Mouse (Mus musculus) kidney, embryonic 16.5 days (tissue): ENCODE data around the gene Gtpbp3. TPM values are rescaled to one million over a fixed set of nuclear protein-coding genes. Genes with fewer than 3 reads are reported as not detected.
"Not testable (repeated sequence)": the region's sequence is repeated elsewhere in the genome, so short reads cannot be mapped to it uniquely, and the experiment has no call there.

Source experiments
- ATAC-seq: fragments of 200-750 bp; cut with Nextera tagmentation; 2 replicates; pipeline ENCODE4 v1.8.0; 2017; ENCODE audit warnings: moderate TSS enrichment; ENCODE audit not compliant: low FRiP score, low TSS enrichment
- H3K27ac ChIP-seq: fragments of 300-500 bp; sonication (generic); 2 replicates; pipeline ENCODE4 v1.5.1; 2014; ENCODE audit warnings: low read length
- H3K27me3 ChIP-seq: fragments of 300-500 bp; sonication (generic); 2 replicates; pipeline ENCODE4 v1.6.1; 2014; ENCODE audit warnings: low read length, control low read depth, mixed read lengths; ENCODE audit not compliant: insufficient read depth
- H3K36me3 ChIP-seq: fragments of 300-500 bp; sonication (generic); 2 replicates; pipeline ENCODE4 v1.6.1; 2014; ENCODE audit warnings: low read length, control low read depth, mixed read lengths; ENCODE audit not compliant: insufficient read depth
- H3K4me1 ChIP-seq: fragments of 300-500 bp; sonication (generic); 2 replicates; pipeline ENCODE4 v1.6.1; 2014; ENCODE audit warnings: low read length, control low read depth, mixed read lengths; ENCODE audit not compliant: insufficient read depth
- H3K4me2 ChIP-seq: fragments of 300-500 bp; sonication (generic); replicated peaks from 2 replicates; pipeline ENCODE4 v1.6.1; 2014; ENCODE audit warnings: low read depth, low read length
- H3K4me3 ChIP-seq: fragments of 300-500 bp; sonication (generic); 2 replicates; pipeline ENCODE4 v1.5.1; 2014; ENCODE audit warnings: mild to moderate bottlenecking, low read length
- H3K9ac ChIP-seq: fragments of 300-500 bp; sonication (generic); replicated peaks from 2 replicates; pipeline ENCODE4 v1.6.1; 2014; ENCODE audit warnings: low read length
- H3K9me3 ChIP-seq: fragments of 300-500 bp; sonication (generic); 2 replicates; pipeline ENCODE4 v1.6.1; 2016; ENCODE audit warnings: low read length, control low read depth
- WGBS: fragments of 180-500 bp; shearing (Covaris S2); extraction: QIAGEN DNeasy Blood & Tissue Kit; methylation state at CpG from one replicate; pipeline ENCODE4 v1.1.7; 2014; 5-methylcytosine and 5-hydroxymethylcytosine counted together
- polyA plus RNA-seq: library from polyadenylated mRNA; unstranded; fragments of >200 nt; fragmentation: Nextera tagmentation; extraction: Ambion mirVana; gene quantifications from 2 replicates; pipeline ENCODE4 v1.2.1, GENCODE M21; 2015

Gtpbp3 gene
- polyA plus RNA-seq, 1 experiment from 2014 or later, result 22.2 TPM

- no peak for ATAC-seq
- H3K9ac ChIP-seq, result 0 out of 2 replicates have a peak overlapping the region, but pooled peaks have one; percentile 26
Observed at GRCm38 (mm10) chr8:71509316-71509715, 21.4 kb downstream of the Gtpbp3 start.

DNA sequence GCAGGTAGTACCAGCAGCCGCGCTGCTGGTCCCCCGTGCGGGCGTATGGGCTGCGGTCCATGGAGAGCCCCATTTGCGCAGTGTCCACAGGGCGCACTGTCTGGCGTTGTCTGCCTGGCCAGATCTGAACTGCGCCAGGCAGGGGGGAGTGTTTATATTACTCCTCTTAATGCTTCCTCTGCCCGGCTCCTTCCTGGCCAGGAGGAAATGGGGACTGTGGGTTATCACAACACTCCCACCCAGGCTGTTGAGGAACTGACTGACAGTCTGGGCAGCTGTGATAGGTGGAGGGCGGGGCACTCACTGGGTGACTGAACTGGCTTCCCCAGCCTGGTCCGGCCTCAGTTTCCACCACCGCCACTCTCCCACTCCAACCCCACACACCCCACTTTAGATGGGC lies 23.7 kb downstream of the Gtpbp3 start, which contains the start of gene Plvap:
TSS of gene Plvap (minus strand) at position 109 of the 400 bp plus-strand sequence.
- Histone ChIP-seq H3K27me3 (peaks cover 30% of the 10 kb centered on the region), H3K4me3 (peak within 1 kb of the TSS; percentile 38), H3K36me3 (no peaks in the 10 kb centered on the region), H3K9ac (peak within 1 kb of the TSS; percentile 39), H3K27ac (peak within 1 kb of the TSS; percentile 24; the same call in 1 of the 2 replicates), H3K4me2 (peak within 1 kb of the TSS; percentile 89), H3K4me1 (peaks cover 7% of the 10 kb centered on the region), H3K9me3 (no peaks in the 10 kb centered on the region)
- WGBS, result 33% methylated on average over 13 of the region's 14 CpGs
- peak; percentile 71 for ATAC-seq

More at GRCm38 (mm10) chr8:71509316-71509715, 21.4 kb downstream of the Gtpbp3 start:
- 76% methylated on average over 2 of the region's 2 CpGs for WGBS
- Histone ChIP-seq H3K4me2 (peak overlapping the region; percentile 89), H3K27ac (no peak overlapping the region), H3K4me1 (peaks cover 6% of the 10 kb centered on the region), H3K4me3 (peak overlapping the region; percentile 38), H3K9me3 (no peaks in the 10 kb centered on the region), H3K27me3 (peaks cover 41% of the 10 kb centered on the region), H3K36me3 (no peaks in the 10 kb centered on the region)

- no peak overlapping the region for H3K4me2 ChIP-seq
- H3K9ac ChIP-seq, result no peak overlapping the region
- H3K9me3 ChIP-seq, result no peaks in the 10 kb centered on the region
- 54% methylated on average over 12 of the region's 15 CpGs for WGBS
- H3K4me3 ChIP-seq, result no peak overlapping the region
- no peaks in the 10 kb centered on the region for H3K36me3 ChIP-seq
- no peak overlapping the region for H3K27ac ChIP-seq
- H3K4me1 ChIP-seq, result peaks cover 7% of the 10 kb centered on the region; the same call in 1 of the 2 replicates
- peaks cover 14% of the 10 kb centered on the region for H3K27me3 ChIP-seq
- ATAC-seq, result 0 out of 2 replicates have a peak, but pooled peaks have one; percentile 17
Observed at GRCm38 (mm10) chr8:71513018-71513754, 25.3 kb downstream of the Gtpbp3 start.

GRCm38 (mm10) chr8:71515043-71515442 lies 27.1 kb downstream of the Gtpbp3 start:
- H3K27me3 ChIP-seq, result 0 out of 2 replicates have a peak, but pooled peaks cover 3% of the 10 kb centered on the region
- no peak overlapping the region for H3K27ac ChIP-seq
- peaks cover 7% of the 10 kb centered on the region; the same call in 1 of the 2 replicates for H3K4me1 ChIP-seq
- no peak overlapping the region for H3K9ac ChIP-seq
- H3K4me2 ChIP-seq, result no peak overlapping the region
- 66% methylated on average over 5 of the region's 5 CpGs for WGBS
- H3K9me3 ChIP-seq, result no peaks in the 10 kb centered on the region
- H3K36me3 ChIP-seq, result no peaks in the 10 kb centered on the region
- no peak for ATAC-seq
- no peak overlapping the region for H3K4me3 ChIP-seq

- ATAC-seq, result no peak
- H3K9ac ChIP-seq, result no peak overlapping the region; the same call in 1 of the 2 replicates
- H3K4me3 ChIP-seq, result no peak overlapping the region
- 19% methylated on average over 6 of the region's 6 CpGs for WGBS
- H3K9me3 ChIP-seq, result no peaks in the 10 kb centered on the region
- no peaks in the 10 kb centered on the region for H3K27me3 ChIP-seq
- H3K27ac ChIP-seq, result peak overlapping the region; percentile 57; the same call in 1 of the 2 replicates
- H3K4me1 ChIP-seq, result peaks cover 9% of the 10 kb centered on the region; the same call in 1 of the 2 replicates
- H3K36me3 ChIP-seq, result no peaks in the 10 kb centered on the region
- no peak overlapping the region for H3K4me2 ChIP-seq
Observed at GRCm38 (mm10) chr8:71516786-71517185, 28.9 kb downstream of the Gtpbp3 start.

- H3K4me1 ChIP-seq, result peaks cover 10% of the 10 kb centered on the region; the same call in 1 of the 2 replicates
- H3K27me3 ChIP-seq, H3K9me3 ChIP-seq, ATAC-seq, H3K9ac ChIP-seq, H3K36me3 ChIP-seq, H3K4me2 ChIP-seq, H3K27ac ChIP-seq, H3K4me3 ChIP-seq: not testable (repeated sequence)
- 31% methylated on average over 10 of the region's 10 CpGs for WGBS
Observed at GRCm38 (mm10) chr8:71519037-71519825, 31.3 kb downstream of the Gtpbp3 start.

GRCm38 (mm10) chr8:71521634-71522033 lies 33.7 kb downstream of the Gtpbp3 start:
- Histone ChIP-seq H3K36me3 (no peaks in the 10 kb centered on the region), H3K9ac (no peak overlapping the region), H3K9me3 (no peaks in the 10 kb centered on the region), H3K4me3 (no peak overlapping the region), H3K27ac (no peak overlapping the region), H3K4me1 (peaks cover 23% of the 10 kb centered on the region), H3K27me3 (peaks cover 16% of the 10 kb centered on the region), H3K4me2 (peak overlapping the region; percentile 24)
- 2% methylated on average over 17 of the region's 17 CpGs for WGBS
- peak; percentile 93 for ATAC-seq

DNA sequence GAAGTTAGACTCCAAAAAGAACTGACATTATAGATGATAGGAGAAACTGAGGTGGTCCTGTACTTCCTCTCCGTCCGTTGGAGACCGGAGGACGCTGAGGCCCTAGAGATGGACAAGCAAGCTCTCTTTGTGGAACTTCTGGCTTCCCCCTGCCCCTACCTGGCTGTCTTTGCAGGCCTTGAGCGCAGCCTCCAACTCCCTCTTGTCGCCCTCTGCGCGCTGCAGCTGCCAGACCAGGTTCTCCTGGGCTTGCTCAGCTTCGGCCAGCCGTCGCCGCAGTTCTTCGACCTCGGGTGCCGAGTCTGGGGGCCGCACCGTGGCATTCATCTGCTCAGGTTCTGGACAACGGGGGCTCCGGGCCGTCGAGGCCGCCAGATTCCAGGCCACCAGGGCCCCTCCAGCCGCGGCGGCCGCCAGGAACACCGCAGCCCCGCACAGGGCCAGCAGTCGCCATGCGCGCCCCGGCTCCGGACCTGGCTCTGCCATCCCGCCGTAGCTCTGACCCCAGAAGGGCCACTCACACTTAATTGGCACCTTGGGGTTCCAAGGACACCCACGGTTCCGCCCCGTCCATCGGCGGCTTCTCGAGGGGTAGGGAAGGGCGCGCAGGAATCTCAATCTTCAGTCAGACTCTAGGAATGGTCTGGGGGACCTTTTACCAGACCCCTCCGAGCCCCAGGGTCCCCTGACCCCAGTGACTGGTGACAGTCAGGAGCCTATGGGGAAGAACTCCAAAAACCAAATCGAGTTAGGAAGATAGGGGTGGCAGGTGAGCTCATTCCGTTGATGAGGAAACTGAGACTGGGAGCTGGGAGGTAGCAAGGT lies 37.5 kb downstream of the Gtpbp3 start, which contains the start of gene Ccdc194:
TSS of gene Ccdc194 (minus strand) at position 486 of the 825 bp plus-strand sequence.
- Histone ChIP-seq H3K27me3 (peaks cover 16% of the 10 kb centered on the region), H3K36me3 (no peaks in the 10 kb centered on the region), H3K27ac (peak within 1 kb of the TSS; percentile 71), H3K4me1 (peaks cover 24% of the 10 kb centered on the region), H3K4me3 (peak within 1 kb of the TSS; percentile 22), H3K4me2 (peak within 1 kb of the TSS; percentile 36), H3K9me3 (no peaks in the 10 kb centered on the region), H3K9ac (peak within 1 kb of the TSS; percentile 48)
- ATAC-seq, result no peak
- 14% methylated on average over 46 of the region's 46 CpGs for WGBS

GRCm38 (mm10) chr8:71526272-71526671 lies 38.4 kb downstream of the Gtpbp3 start:
- no peak overlapping the region for H3K4me2 ChIP-seq
- peaks cover 24% of the 10 kb centered on the region for H3K4me1 ChIP-seq
- no peaks in the 10 kb centered on the region for H3K36me3 ChIP-seq
- no peaks in the 10 kb centered on the region for H3K9me3 ChIP-seq
- H3K4me3 ChIP-seq, result no peak overlapping the region
- 0 out of 2 replicates have a peak, but pooled peaks have one; percentile 21 for ATAC-seq
- peak overlapping the region; percentile 71 for H3K27ac ChIP-seq
- H3K9ac ChIP-seq, result no peak overlapping the region
- peaks cover 16% of the 10 kb centered on the region for H3K27me3 ChIP-seq
- WGBS, result 32% methylated on average over 6 of the region's 6 CpGs
